Mouse (Mus musculus): ENCODE data around the gene Tcf3. TPM values are rescaled to one million over a fixed set of nuclear protein-coding genes. Genes with fewer than 3 reads are reported as not detected.
A peak's percentile ranks its signal among the peaks of the same experiment; 100 is the strongest.

Tcf3 gene
- polyA plus RNA-seq, 1 experiment from 2014 or later = 83.7 TPM

DNA sequence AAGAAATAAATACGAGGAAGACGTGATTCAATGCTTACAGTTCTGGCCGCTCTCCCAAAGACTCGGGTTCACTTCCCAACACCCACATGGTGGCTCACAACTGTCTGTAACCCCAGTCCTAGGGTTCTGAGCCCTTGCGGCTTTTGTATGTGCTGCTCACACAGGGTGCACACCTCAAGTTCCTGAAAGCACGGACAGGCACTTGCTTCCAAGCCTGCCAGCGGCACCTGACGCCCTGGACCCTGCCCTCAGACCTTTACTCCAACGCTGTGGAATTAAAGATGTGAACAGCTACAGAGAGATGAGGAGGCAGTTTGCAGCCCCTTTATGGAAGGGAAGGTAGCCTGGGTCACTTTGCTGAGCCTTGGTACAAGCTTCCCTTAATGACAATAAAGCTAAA lies 42.8 kb downstream of the Tcf3 start:
- DNase-seq (ENCODE audit: low spot score) (no peak), ATAC-seq (replicated peaks; ENCODE audit: low FRiP score, low read depth) (no peak)
- Histone ChIP-seq H3K9ac (ENCODE audit: low read depth, low read length) (no peak overlapping the region), H3K27ac (no peak overlapping the region), H3K27me3 (ENCODE audit: insufficient read depth, low read length) (no peaks in the 10 kb centered on the region), H3K4me2 (ENCODE audit: low read length) (no peak overlapping the region), H3K36me3 (ENCODE audit: insufficient read depth, low read length) (peaks cover 43% of the 10 kb centered on the region), H3K9me3 (replicated peaks; ENCODE audit: low read length) (no peaks in the 10 kb centered on the region), H3K4me1 (replicated peaks; ENCODE audit: insufficient read depth, low read length) (peaks cover 3% of the 10 kb centered on the region; the same call in 1 of the 2 replicates), H3K4me3 (replicated peaks; ENCODE audit: low read depth, low read length) (no peak overlapping the region)
- TF ChIP-seq CTCF (IDR thresholded peaks at IDR 0.05; ENCODE audit: low read depth) = no peak
- WGBS = 69% methylated on average over 9 of the region's 9 CpGs

DNA sequence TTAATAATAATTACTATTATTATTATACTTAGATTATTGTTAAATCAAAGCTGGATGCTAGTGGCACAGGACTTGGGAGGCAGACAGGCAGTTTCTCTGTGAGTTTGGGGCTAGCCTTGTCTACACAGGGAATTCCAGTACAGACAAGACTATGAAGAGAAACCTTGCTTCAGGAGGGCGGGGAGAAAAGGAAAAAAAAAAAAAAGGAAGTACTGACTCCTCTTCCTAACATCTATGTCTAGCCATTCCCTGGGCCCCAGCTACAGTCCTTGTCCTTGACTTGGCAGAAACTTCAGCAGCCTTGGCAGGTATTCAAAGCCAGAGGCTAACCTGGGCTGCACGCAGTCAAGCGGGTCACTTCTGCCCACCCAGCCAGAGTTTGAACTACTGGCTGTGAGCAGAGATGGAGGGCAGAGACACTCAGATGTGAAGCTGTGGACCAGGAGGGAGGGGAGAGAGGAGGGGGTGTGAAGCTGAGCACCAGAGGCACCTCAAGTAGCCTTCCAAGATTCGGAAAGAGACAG lies 44.2 kb downstream of the Tcf3 start:
- no peaks in the 10 kb centered on the region for H3K27me3 ChIP-seq (ENCODE audit: insufficient read depth, low read length)
- DNase-seq (ENCODE audit: low spot score) (no peak), ATAC-seq (replicated peaks; ENCODE audit: low FRiP score, low read depth) (no peak)
- H3K9ac ChIP-seq (ENCODE audit: low read depth, low read length) = no peak overlapping the region
- peaks cover 16% of the 10 kb centered on the region for H3K4me1 ChIP-seq (replicated peaks; ENCODE audit: insufficient read depth, low read length)
- no peak overlapping the region for H3K27ac ChIP-seq
- peaks cover 29% of the 10 kb centered on the region for H3K36me3 ChIP-seq (ENCODE audit: insufficient read depth, low read length)
- H3K9me3 ChIP-seq (replicated peaks; ENCODE audit: low read length) = no peaks in the 10 kb centered on the region
- WGBS = 65% methylated on average over 4 of the region's 4 CpGs
- H3K4me2 ChIP-seq (ENCODE audit: low read length) = no peak overlapping the region
- no peak for TF ChIP-seq CTCF (IDR thresholded peaks at IDR 0.05; ENCODE audit: low read depth)
- no peak overlapping the region for H3K4me3 ChIP-seq (replicated peaks; ENCODE audit: low read depth, low read length)

DNA sequence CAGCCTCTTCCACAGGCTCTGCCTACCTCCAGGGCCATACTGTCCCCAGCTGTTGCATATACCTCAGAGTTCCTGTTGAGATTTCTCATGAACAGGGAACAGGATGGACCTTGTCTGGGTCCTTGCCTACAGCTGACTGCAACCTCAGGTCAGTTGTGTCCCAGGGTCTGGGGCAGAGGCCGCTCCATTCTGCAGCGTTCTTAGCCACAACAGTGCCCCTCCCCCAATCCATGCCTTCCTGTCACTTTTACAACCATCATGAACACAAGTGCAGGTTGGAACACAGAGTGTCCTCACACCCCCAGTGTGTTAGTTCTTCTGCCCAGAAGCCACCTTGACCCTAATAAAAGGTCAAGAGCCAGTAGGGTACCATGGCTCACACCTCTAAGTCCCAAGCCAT lies 44.7 kb downstream of the Tcf3 start:
- Histone ChIP-seq H3K9me3 (replicated peaks; ENCODE audit: low read length) (no peaks in the 10 kb centered on the region), H3K4me1 (replicated peaks; ENCODE audit: insufficient read depth, low read length) (peaks cover 21% of the 10 kb centered on the region), H3K4me2 (ENCODE audit: low read length) (no peak overlapping the region), H3K27ac (no peak overlapping the region), H3K27me3 (ENCODE audit: insufficient read depth, low read length) (no peaks in the 10 kb centered on the region), H3K9ac (ENCODE audit: low read depth, low read length) (0 out of 2 replicates have a peak overlapping the region, but pooled peaks have one; percentile 93), H3K4me3 (replicated peaks; ENCODE audit: low read depth, low read length) (no peak overlapping the region), H3K36me3 (ENCODE audit: insufficient read depth, low read length) (peaks cover 24% of the 10 kb centered on the region)
- WGBS = 15% methylated on average over 2 of the region's 2 CpGs
- no peak for DNase-seq (ENCODE audit: low spot score)
- no peak for TF ChIP-seq CTCF (IDR thresholded peaks at IDR 0.05; ENCODE audit: low read depth)
- no peak for ATAC-seq (replicated peaks; ENCODE audit: low FRiP score, low read depth)

GRCm38 (mm10) chr10:80387522-80387959 lies 45.9 kb downstream of the Tcf3 start, which contains the start of gene Mex3d:
TSS of gene Mex3d (minus strand) at chr10:80387659.
- Histone ChIP-seq H3K4me1 (replicated peaks; ENCODE audit: insufficient read depth, low read length) (peaks cover 27% of the 10 kb centered on the region), H3K27me3 (ENCODE audit: insufficient read depth, low read length) (no peaks in the 10 kb centered on the region), H3K36me3 (ENCODE audit: insufficient read depth, low read length) (peaks cover 16% of the 10 kb centered on the region), H3K4me3 (replicated peaks; ENCODE audit: low read depth, low read length) (peak within 1 kb of the TSS; percentile 87), H3K27ac (peak within 1 kb of the TSS; percentile 80), H3K4me2 (ENCODE audit: low read length) (peak within 1 kb of the TSS; percentile 96), H3K9me3 (replicated peaks; ENCODE audit: low read length) (no peaks in the 10 kb centered on the region), H3K9ac (ENCODE audit: low read depth, low read length) (peak within 1 kb of the TSS; percentile 93)
- DNase-seq (ENCODE audit: low spot score) = peak; percentile 89
- WGBS = under 1% methylated on average over 18 of the region's 61 CpGs
- peak; percentile 22 for ATAC-seq (replicated peaks; ENCODE audit: low FRiP score, low read depth)
- no peak for TF ChIP-seq CTCF (IDR thresholded peaks at IDR 0.05; ENCODE audit: low read depth)

DNA sequence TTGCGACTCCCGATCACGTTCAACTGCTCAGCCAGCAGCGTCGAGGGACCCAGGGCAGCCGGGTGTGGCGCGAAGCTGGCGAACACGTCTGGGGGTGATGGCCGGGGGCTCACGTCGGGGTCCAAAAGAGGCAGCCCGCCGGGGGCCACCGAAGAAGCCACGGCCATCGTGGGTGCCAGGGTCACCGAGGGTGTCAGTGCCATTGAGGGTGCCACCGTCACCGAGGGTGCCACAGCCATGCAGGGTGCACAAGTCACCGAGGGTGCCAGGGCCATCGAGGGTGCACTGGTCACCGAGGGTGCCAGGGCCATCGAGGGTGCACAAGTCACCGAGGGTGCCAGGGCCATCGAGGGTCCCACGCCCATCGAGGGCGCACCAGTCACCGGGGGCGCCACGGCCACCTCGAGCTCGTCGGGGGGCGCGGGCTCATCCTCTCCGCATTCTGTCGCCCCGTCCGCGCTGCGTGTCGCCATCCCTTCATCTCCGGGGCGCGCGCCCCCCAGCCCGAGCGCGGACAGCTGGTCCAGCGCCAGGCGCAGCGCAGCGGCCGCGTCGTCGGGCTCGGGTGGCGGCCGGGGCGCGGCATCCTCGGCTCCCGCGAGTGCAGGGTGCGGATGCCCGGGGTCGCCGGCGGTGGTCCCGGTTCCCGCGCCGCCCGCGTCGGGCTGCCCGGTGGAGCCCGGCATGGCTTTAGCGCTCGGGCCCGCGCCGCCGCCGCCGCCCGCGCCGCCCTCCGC lies 46.5 kb downstream of the Tcf3 start:
- peak overlapping the region; percentile 78 for H3K27ac ChIP-seq

DNA sequence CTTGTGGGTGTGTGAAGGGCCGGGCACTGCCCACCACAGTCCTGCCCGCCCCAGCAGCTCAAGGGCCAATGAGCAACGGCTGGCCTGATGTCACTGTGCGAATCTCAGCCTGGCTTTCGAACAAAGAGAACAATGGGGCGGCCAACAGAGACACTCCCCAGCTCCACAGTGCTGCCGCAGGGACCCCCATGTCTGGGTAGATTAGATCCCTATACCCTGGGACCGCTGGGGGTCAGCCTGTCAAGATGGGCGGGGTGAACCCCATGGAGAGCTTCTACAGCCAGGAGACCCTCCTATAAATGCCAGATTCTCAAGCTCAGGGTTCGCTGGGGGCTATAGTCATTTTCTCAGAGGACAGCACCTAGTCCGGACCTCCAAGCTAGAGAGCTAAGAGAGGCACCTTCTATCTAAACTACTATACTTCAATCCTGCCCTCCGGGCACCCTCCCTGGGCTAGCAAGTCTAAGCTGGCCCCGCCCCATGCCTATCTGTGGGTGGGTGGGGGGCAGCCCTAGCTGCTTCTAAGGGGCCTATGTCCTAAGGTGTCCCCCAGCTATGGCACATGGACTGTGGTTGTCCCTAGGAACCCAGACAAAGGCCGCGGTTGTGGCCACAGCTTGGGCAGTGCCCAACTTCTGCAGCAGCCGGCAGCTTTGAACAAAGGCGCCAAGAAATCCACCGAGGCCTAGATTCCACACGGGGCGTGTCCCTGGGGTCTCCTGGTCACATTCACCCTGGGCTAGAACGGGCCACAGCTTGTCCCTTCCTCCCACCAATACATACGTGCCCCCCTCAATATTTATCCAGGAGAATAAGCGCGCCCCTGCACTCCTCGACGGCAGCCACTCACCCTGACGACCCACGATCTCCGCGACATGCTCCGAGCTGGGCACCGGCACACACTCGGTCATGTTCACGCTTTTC lies 47.4 kb downstream of the Tcf3 start:
- H3K4me2 ChIP-seq (ENCODE audit: low read length) = peak overlapping the region; percentile 96
- peak; percentile 84 for DNase-seq (ENCODE audit: low spot score)
- no peaks in the 10 kb centered on the region for H3K9me3 ChIP-seq (replicated peaks; ENCODE audit: low read length)
- H3K4me1 ChIP-seq (replicated peaks; ENCODE audit: insufficient read depth, low read length) = peaks cover 27% of the 10 kb centered on the region
- TF ChIP-seq CTCF (IDR thresholded peaks at IDR 0.05; ENCODE audit: low read depth) = no peak
- peak overlapping the region; percentile 78 for H3K27ac ChIP-seq
- 0% methylated on average over 34 of the region's 34 CpGs for WGBS
- peak overlapping the region; percentile 93 for H3K9ac ChIP-seq (ENCODE audit: low read depth, low read length)
- peak; percentile 22 for ATAC-seq (replicated peaks; ENCODE audit: low FRiP score, low read depth)
- peaks cover 14% of the 10 kb centered on the region for H3K36me3 ChIP-seq (ENCODE audit: insufficient read depth, low read length)
- H3K27me3 ChIP-seq (ENCODE audit: insufficient read depth, low read length) = no peaks in the 10 kb centered on the region
- peak overlapping the region; percentile 87 for H3K4me3 ChIP-seq (replicated peaks; ENCODE audit: low read depth, low read length)

More for the DNA sequence above, 46.5 kb downstream of the Tcf3 start:
- peak; percentile 12; the same call in 1 of the 2 replicates for ATAC-seq (replicated peaks; ENCODE audit: low FRiP score, low read depth)
- H3K9ac ChIP-seq (ENCODE audit: low read depth, low read length) = peak overlapping the region; percentile 93
- DNase-seq (ENCODE audit: low spot score) = no peak
- H3K4me3 ChIP-seq (replicated peaks; ENCODE audit: low read depth, low read length) = peak overlapping the region; percentile 87
- under 1% methylated on average over 83 of the region's 94 CpGs for WGBS
- TF ChIP-seq CTCF (IDR thresholded peaks at IDR 0.05; ENCODE audit: low read depth) = no peak
- H3K9me3 ChIP-seq (replicated peaks; ENCODE audit: low read length) = no peaks in the 10 kb centered on the region
- peaks cover 27% of the 10 kb centered on the region for H3K4me1 ChIP-seq (replicated peaks; ENCODE audit: insufficient read depth, low read length)
- H3K4me2 ChIP-seq (ENCODE audit: low read length) = peak overlapping the region; percentile 96
- H3K27me3 ChIP-seq (ENCODE audit: insufficient read depth, low read length) = no peaks in the 10 kb centered on the region
- peaks cover 14% of the 10 kb centered on the region for H3K36me3 ChIP-seq (ENCODE audit: insufficient read depth, low read length)
